Mouse (Mus musculus): ENCODE data around the gene Ndufa7. TPM values are rescaled to one million over a fixed set of nuclear protein-coding genes. Genes with fewer than 3 reads are reported as not detected.

Ndufa7 gene
- 432 and 453 TPM in 2 replicates for polyA plus RNA-seq (2015; fragmentation: Nextera tagmentation; extraction: Ambion mirVana)

DNA sequence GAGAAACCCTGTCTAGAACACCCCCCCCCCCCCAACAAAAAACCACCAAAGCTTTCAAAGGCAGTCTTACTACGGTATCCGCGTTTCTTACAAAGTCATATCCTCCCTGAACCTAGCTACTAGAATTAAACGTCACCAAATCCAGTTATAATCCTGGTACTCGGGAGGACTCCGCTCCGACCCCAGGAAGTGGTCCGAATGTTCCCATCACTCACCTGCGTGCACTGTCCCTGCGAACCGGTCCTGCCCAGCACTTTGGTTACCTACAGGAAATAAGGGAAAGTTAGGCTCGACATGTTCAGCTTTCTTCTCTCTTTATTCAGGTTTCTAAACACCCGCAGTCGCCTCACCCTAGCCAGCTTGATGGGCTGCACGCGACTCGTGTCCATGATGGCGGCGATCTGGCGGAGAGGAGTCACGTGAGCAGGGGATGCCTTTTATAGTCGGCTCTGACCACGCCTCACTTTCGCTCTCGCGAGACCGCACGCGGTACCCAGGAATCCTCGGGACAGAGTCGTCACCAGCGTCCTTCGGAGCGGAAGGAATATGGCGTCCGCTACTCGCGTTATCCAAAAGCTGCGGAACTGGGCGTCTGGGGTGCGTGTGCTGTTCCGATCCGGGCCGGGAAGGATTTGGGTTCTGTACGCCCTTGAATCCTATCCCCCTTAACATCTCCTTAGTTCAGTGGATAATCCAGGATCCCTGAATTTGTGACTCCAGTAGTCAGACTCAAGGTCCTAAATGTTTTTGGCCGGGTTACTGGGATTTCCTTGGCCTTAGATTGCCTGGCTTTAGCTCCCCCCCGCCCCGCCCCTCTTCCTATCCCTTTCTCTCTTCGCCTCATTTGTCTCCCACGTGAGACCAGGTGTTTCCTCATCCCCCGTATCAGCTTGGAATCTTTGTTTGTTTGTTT lies at the start of gene Ndufa7, which contains the start of gene Rps28:
TSS of gene Ndufa7 (plus strand) at position 489 of the 913 bp plus-strand sequence.
TSS of gene Rps28 (minus strand) at position 479 of the 913 bp plus-strand sequence.
- no peaks in the 10 kb centered on the region for H3K9me3 ChIP-seq (replicated peaks)
- peaks cover 33% of the 10 kb centered on the region for H3K4me1 ChIP-seq
- peak; percentile 92 for ATAC-seq (ENCODE audit: insufficient number of reproducible peaks, low FRiP score, low TSS enrichment, low read depth)
- H3K4me3 ChIP-seq (replicated peaks) = peak within 1 kb of the TSS; percentile 86
- no peaks in the 10 kb centered on the region for H3K27me3 ChIP-seq
- peak within 1 kb of the TSS; percentile 75 for H3K9ac ChIP-seq
- H3K27ac ChIP-seq (replicated peaks) = peak within 1 kb of the TSS; percentile 94
- H3K36me3 ChIP-seq = peaks cover 54% of the 10 kb centered on the region
- under 1% methylated on average over 51 of the region's 51 CpGs for WGBS
- peak within 1 kb of the TSS; percentile 84 for H3K4me2 ChIP-seq (replicated peaks)

DNA sequence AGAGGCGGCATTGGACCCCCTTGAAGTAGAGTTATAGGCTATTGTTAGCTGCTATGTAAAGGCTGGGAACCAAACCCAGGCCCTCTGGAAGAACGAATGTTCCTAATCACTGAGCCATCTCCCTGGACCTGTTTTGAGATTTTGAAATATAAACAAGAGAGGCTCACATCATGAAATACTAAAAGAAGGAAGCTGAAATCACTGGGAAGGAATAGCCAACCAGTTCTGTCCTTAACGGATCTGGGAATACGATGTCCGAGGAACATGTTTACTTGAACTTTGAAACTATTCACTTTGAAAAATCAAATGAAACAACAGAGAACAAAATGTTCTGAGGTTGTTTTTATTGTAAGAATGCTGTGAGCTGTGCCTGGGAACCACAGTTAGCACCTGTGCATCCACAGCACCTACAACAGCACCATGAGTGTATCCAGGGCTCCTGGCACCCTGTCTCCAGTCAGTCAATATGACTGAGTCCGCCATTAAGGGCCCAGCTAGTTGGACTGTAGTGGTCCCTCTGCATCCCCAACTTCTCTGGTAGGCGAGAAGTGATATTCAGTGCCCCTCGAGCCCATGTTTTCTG lies 49.7 kb upstream of the Ndufa7 start:
- Histone ChIP-seq H3K4me1 (peaks cover 18% of the 10 kb centered on the region), H3K4me3 (replicated peaks) (no peak overlapping the region), H3K4me2 (replicated peaks) (no peak overlapping the region), H3K27ac (replicated peaks) (no peak overlapping the region), H3K36me3 (peaks cover 25% of the 10 kb centered on the region), H3K9ac (no peak overlapping the region), H3K27me3 (no peaks in the 10 kb centered on the region), H3K9me3 (replicated peaks) (no peaks in the 10 kb centered on the region)
- WGBS = 85% methylated on average over 8 of the region's 8 CpGs
- no peak for ATAC-seq (ENCODE audit: insufficient number of reproducible peaks, low FRiP score, low TSS enrichment, low read depth)

DNA sequence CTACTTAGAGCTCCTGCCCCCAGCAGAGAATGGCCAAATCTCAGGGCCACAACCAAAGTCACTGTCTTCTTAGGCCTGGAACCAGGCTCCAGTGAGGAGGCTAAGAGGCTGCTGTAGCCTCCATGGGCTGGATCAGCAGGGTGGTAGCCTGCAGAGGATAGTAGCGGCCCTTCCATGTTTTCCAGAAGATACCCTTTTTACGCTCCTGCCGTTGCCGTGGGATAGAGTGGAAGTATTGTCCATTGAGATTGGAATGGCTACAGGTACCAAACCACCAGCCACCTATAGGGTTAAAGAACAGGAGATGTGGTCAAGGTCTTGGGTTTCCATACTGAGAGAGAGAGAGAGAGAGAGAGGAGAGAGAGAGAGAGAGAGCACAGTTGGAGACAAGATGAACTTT lies 49.1 kb upstream of the Ndufa7 start:
- no peak overlapping the region for H3K4me2 ChIP-seq (replicated peaks)
- no peak overlapping the region for H3K27ac ChIP-seq (replicated peaks)
- H3K27me3 ChIP-seq = no peaks in the 10 kb centered on the region
- H3K9me3 ChIP-seq (replicated peaks) = no peaks in the 10 kb centered on the region
- peaks cover 25% of the 10 kb centered on the region for H3K36me3 ChIP-seq
- H3K9ac ChIP-seq = no peak overlapping the region
- no peak overlapping the region for H3K4me3 ChIP-seq (replicated peaks)
- 96% methylated on average over 4 of the region's 4 CpGs for WGBS
- no peak for ATAC-seq (ENCODE audit: insufficient number of reproducible peaks, low FRiP score, low TSS enrichment, low read depth)
- peaks cover 24% of the 10 kb centered on the region for H3K4me1 ChIP-seq

DNA sequence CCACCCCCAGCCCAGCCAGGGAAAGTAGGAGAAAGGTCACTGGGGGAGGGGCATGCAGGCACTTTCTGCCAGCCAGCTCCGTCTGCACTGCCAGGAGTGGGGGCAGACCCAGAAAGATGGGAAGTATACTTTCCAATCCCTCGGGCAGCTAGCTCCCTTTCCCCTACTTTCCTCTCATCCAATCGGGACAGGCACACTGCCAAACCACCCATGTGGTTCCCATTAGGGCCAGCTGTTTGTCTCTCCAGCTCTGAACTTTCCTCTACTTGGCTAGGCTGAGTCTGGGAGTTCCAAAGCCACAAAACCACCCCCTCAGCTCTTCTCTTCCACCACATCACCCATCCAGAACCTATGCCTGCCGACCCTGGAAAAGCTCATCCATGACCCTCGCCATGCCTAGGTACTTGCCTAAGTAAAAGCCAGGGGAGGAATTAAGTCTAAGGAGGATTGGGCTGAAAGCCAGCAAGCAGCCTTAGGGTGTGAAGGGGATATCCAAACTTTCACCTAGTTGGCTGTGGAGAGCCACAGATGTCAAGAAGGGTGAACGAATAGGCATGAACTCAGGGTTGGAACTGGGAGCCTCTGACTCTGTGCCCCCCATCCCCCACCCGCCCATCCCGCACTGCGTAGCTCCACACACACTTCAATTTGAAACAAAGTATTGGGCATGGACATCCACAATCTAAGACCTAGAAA lies 45.0 kb upstream of the Ndufa7 start:
- H3K4me1 ChIP-seq = peaks cover 57% of the 10 kb centered on the region
- peak; percentile 92 for ATAC-seq (ENCODE audit: insufficient number of reproducible peaks, low FRiP score, low TSS enrichment, low read depth)
- no peaks in the 10 kb centered on the region for H3K9me3 ChIP-seq (replicated peaks)
- WGBS = 13% methylated on average over 9 of the region's 9 CpGs
- no peaks in the 10 kb centered on the region for H3K27me3 ChIP-seq
- H3K36me3 ChIP-seq = peaks cover 23% of the 10 kb centered on the region
- H3K27ac ChIP-seq (replicated peaks) = peak overlapping the region; percentile 93
- H3K4me3 ChIP-seq (replicated peaks) = peak overlapping the region; percentile 48
- H3K9ac ChIP-seq = no peak overlapping the region
- H3K4me2 ChIP-seq (replicated peaks) = peak overlapping the region; percentile 77

DNA sequence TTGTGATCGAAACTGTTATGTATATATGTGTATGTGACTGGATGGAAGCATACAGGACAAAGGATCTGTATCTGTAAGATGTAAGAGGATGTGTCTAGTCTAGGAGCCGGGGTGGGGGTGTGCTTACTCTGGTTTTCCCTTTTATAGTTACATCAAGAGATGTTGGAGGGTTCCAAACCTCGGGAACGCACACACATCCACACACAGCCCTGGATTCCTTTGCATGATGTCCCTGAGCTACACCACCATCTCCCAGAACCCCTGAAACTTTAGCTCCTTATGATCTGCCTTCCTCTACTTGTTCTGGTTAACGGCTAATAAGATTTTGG lies 44.4 kb upstream of the Ndufa7 start:
- Histone ChIP-seq H3K27ac (replicated peaks) (peak overlapping the region; percentile 93), H3K4me2 (replicated peaks) (peak overlapping the region; percentile 77), H3K4me3 (replicated peaks) (peak overlapping the region; percentile 48), H3K36me3 (peaks cover 20% of the 10 kb centered on the region), H3K9ac (no peak overlapping the region), H3K4me1 (peaks cover 57% of the 10 kb centered on the region), H3K27me3 (no peaks in the 10 kb centered on the region), H3K9me3 (replicated peaks) (no peaks in the 10 kb centered on the region)
- WGBS = 48% methylated on average over 5 of the region's 5 CpGs
- no peak for ATAC-seq (ENCODE audit: insufficient number of reproducible peaks, low FRiP score, low TSS enrichment, low read depth)

DNA sequence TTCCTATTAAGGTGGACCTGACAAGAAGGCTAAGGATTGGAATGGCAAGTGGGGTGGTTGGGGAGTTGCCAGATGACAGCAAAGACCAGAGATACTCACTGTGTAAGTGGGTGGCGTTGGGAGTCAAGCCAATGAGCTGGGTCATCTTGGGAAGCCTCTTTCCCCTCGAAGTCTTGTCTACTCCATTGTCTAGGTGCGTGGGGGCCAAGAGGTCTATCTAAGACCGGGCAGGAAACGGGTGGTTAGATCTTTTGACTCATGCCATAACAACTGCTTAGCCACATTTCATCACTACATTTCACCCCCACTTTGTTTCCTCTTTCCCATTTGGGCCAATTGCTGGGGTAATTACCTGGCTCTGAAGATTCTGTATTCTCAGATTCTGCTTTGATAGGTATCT lies 43.9 kb upstream of the Ndufa7 start:
- no peaks in the 10 kb centered on the region for H3K27me3 ChIP-seq
- H3K4me3 ChIP-seq (replicated peaks) = peak overlapping the region; percentile 48
- H3K9ac ChIP-seq = no peak overlapping the region
- peaks cover 57% of the 10 kb centered on the region for H3K4me1 ChIP-seq
- peaks cover 15% of the 10 kb centered on the region for H3K36me3 ChIP-seq
- peak overlapping the region; percentile 93 for H3K27ac ChIP-seq (replicated peaks)
- no peaks in the 10 kb centered on the region for H3K9me3 ChIP-seq (replicated peaks)
- ATAC-seq (ENCODE audit: insufficient number of reproducible peaks, low FRiP score, low TSS enrichment, low read depth) = no peak
- H3K4me2 ChIP-seq (replicated peaks) = peak overlapping the region; percentile 77
- WGBS = 68% methylated on average over 5 of the region's 5 CpGs

DNA sequence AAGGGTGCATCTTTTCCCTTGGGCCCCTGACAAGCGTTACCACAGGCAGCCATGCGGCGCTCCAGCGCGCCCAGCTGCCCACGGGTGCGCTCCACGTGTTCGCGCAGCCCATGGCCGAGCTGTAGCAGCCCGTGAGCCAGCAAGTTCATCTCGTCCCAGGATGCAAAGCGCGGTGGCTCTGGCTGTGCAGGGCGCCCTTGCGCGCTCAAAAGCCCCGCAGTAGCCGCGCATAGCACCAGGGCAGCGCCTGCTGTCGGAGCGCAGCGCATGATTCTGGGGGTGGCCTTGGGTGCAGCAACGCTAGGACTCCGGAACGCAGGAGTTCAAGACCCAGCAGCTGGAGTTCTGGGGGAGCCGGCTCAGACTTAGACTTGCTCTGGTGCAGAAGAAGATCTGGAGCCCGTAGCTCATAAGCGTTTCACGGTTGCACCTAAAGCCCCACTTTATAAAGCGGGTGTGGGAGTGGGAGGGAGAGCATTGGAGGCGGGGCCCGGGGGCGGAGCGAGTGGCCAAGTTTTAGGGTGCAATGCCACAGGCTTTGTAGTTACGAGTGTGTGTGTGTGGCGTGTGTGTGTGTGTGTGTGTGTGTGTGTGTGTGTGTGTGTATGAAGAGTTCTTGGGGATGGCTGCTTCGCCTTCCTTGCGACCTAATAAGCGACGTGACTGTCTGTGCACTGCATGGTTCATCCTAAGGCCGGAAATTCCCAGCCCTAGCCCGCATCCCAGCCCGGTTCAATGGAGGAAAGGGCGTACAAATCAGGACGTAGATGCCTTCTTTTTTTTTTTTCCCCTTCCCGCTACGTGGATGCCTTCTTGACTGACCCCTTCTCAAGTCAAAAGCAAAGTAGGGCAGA lies 43.0 kb upstream of the Ndufa7 start, which contains the start of gene Angptl4:
TSS of gene Angptl4 (minus strand) at position 707 of the 854 bp plus-strand sequence.
- under 1% methylated on average over 50 of the region's 50 CpGs for WGBS
- peak; percentile 53; the same call in 1 of the 2 replicates for ATAC-seq (ENCODE audit: insufficient number of reproducible peaks, low FRiP score, low TSS enrichment, low read depth)
- H3K27me3 ChIP-seq = no peaks in the 10 kb centered on the region

DNA sequence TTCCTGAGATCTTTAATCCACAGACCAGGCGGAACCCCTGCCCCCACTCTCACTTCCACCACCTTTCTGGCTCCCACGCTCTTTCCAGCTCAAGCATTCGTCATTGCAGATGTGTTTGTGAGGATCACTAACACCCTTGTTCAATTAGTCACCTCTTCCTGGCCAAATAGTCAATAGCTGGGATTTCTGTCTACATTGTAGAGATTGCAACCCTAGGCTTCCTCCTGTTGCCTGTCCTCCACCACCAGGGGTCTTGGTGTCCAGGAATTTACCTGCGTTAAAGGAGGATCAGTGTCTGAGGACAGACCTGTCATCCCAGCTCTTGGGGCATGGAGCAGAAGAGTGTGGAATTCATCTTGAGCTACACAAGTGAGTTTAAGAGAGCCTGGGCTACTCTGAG lies 42.3 kb upstream of the Ndufa7 start:
- H3K27ac ChIP-seq (replicated peaks) = peak overlapping the region; percentile 93
- H3K9me3 ChIP-seq (replicated peaks) = no peaks in the 10 kb centered on the region
- H3K9ac ChIP-seq = peak overlapping the region; percentile 15; the same call in 1 of the 2 replicates
- ATAC-seq (ENCODE audit: insufficient number of reproducible peaks, low FRiP score, low TSS enrichment, low read depth) = no peak
- H3K36me3 ChIP-seq = peaks cover 4% of the 10 kb centered on the region
- 32% methylated on average over 4 of the region's 4 CpGs for WGBS
- no peaks in the 10 kb centered on the region for H3K27me3 ChIP-seq
- peak overlapping the region; percentile 48 for H3K4me3 ChIP-seq (replicated peaks)
- peak overlapping the region; percentile 77 for H3K4me2 ChIP-seq (replicated peaks)
- peaks cover 57% of the 10 kb centered on the region for H3K4me1 ChIP-seq

More for the DNA sequence above, 43.0 kb upstream of the Ndufa7 start, which contains the start of gene Angptl4:
- Histone ChIP-seq H3K4me3 (replicated peaks) (peak within 1 kb of the TSS; percentile 48), H3K4me2 (replicated peaks) (peak within 1 kb of the TSS; percentile 77), H3K36me3 (peaks cover 10% of the 10 kb centered on the region), H3K4me1 (peaks cover 57% of the 10 kb centered on the region), H3K9ac (peak within 1 kb of the TSS; percentile 15), H3K9me3 (replicated peaks) (no peaks in the 10 kb centered on the region), H3K27ac (replicated peaks) (peak within 1 kb of the TSS; percentile 93)

DNA sequence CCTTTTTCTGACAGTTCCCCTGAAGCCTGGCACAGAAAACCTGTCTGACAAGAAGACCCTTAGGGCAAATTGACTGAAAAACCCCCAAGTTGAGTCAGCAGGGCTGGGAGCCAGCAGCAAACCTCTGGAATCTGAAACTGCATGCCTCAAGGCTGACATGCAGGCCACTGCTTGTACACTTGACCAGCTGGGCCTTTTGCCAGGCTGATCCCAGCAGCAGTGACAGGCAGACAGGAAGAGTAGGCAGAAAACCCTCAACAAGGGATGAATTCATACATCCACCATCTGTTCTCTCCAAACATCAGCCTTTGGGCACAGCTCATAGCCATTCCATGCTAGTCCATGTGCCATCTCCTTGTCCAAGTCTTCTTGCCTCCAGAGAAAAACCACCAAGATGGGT lies 41.0 kb upstream of the Ndufa7 start:
- Histone ChIP-seq H3K4me1 (peaks cover 51% of the 10 kb centered on the region), H3K4me2 (replicated peaks) (no peak overlapping the region), H3K27me3 (no peaks in the 10 kb centered on the region), H3K9ac (no peak overlapping the region), H3K4me3 (replicated peaks) (no peak overlapping the region), H3K9me3 (replicated peaks) (no peaks in the 10 kb centered on the region), H3K36me3 (no peaks in the 10 kb centered on the region), H3K27ac (replicated peaks) (peak overlapping the region; percentile 61)
- ATAC-seq (ENCODE audit: insufficient number of reproducible peaks, low FRiP score, low TSS enrichment, low read depth) = no peak

DNA sequence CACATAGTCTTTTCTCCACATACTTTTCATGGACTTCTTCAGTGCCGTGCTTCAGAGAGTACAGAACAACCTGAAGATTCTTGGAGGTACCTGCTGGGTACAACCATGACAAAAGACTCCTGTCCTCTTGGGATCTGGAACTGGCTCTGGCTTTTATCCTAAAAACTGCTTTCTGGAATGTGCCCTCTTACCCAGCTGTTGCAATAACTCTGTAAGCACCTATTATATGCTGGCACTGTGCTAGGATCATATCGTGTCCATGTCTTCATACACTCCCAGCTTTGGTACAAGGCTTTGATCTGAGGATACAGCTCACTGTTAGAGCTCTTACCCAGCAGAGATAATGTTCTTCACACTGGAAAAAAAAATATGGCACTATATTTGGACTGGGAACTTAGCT lies 39.4 kb upstream of the Ndufa7 start:
- Histone ChIP-seq H3K27me3 (no peaks in the 10 kb centered on the region), H3K9me3 (replicated peaks) (no peaks in the 10 kb centered on the region), H3K4me3 (replicated peaks) (no peak overlapping the region), H3K4me1 (peaks cover 36% of the 10 kb centered on the region), H3K9ac (no peak overlapping the region), H3K4me2 (replicated peaks) (no peak overlapping the region), H3K36me3 (no peaks in the 10 kb centered on the region), H3K27ac (replicated peaks) (no peak overlapping the region)
- 75% methylated on average over 2 of the region's 2 CpGs for WGBS
- ATAC-seq (ENCODE audit: insufficient number of reproducible peaks, low FRiP score, low TSS enrichment, low read depth) = no peak

All from embryonic facial prominence, embryonic 15.5 days (tissue).